Mouse (Mus musculus): ENCODE results near the gene Phyhd1.

- no peak for TF ChIP-seq CTCF (IDR thresholded peaks at IDR 0.05; ENCODE audit: borderline replicate concordance, insufficient read depth, low read depth, low read length)
- no peak for TF ChIP-seq POLR2A (IDR thresholded peaks at IDR 0.05; ENCODE audit: borderline replicate concordance, insufficient read depth, low read length)
Observed at GRCm38 (mm10) chr2:30237881-30238280, 28.1 kb upstream of the Phyhd1 start.
